In genomic region chr17:47012896-47013295, GRCm38 (mm10) we compare ENCODE assay signal across 18 mouse cellular contexts. TPM values are rescaled to one million over a fixed set of nuclear protein-coding genes. Genes with fewer than 3 reads are reported as not detected.
DNase-seq lines count a peak whose midpoint lies in the region; ATAC-seq and TF ChIP-seq lines count a peak whose summit lies in the region.
"Had no signal": no experiment of that assay in that cellular context is flagged by ENCODE, and none has a peak within 500 bp of the region (broad histone marks: within the 10 kb centered on the region; RNA-seq: fewer than 3 reads in every experiment).

No protein-coding gene starts in this region.

- no peaks in the 10 kb centered on the region for H3K36me3 ChIP-seq in liver, postnatal 0 days (replicated peaks; ENCODE audit: insufficient read depth, low read length)
- H3K36me3 ChIP-seq: heart, embryonic 15.5 days; hindbrain, embryonic 13.5 days; limb, embryonic 15.5 days had no signal

- H3K9ac ChIP-seq in liver, postnatal 0 days (replicated peaks), result no peak overlapping the region
- H3K9ac ChIP-seq: forebrain, embryonic 13.5 days; heart, embryonic 15.5 days; hindbrain, embryonic 13.5 days; limb, embryonic 15.5 days; lung, embryonic 14.5 days had no signal

- no peak overlapping the region for H3K4me3 ChIP-seq in liver, postnatal 0 days (ENCODE audit: low read depth, low read length)
- H3K4me3 ChIP-seq: forebrain, embryonic 13.5 days; heart, embryonic 15.5 days; hindbrain, embryonic 13.5 days; limb, embryonic 15.5 days had no signal

- no peak for TF ChIP-seq CTCF in liver, postnatal 0 days (IDR thresholded peaks at IDR 0.05; ENCODE audit: low read depth)

- ATAC-seq in liver, postnatal 0 days, result no peak
- ATAC-seq: forebrain, embryonic 13.5 days; inflammation-experienced regulatory T-cells, adult 6 months had no signal

- no peaks in the 10 kb centered on the region for H3K9me3 ChIP-seq in liver, postnatal 0 days (ENCODE audit: low read length)
- H3K9me3 ChIP-seq: forebrain, embryonic 13.5 days; heart, embryonic 15.5 days; hindbrain, embryonic 13.5 days; limb, embryonic 15.5 days had no signal

- no peak overlapping the region for H3K4me2 ChIP-seq in liver, postnatal 0 days (ENCODE audit: low read depth, low read length)
- H3K4me2 ChIP-seq: forebrain, embryonic 13.5 days; heart, embryonic 15.5 days; hindbrain, embryonic 13.5 days; limb, embryonic 15.5 days; lung, embryonic 14.5 days; midbrain, embryonic 11.5 days had no signal

- no peak for TF ChIP-seq EP300 in liver, postnatal 0 days (IDR thresholded peaks at IDR 0.05; ENCODE audit: low read depth)

- 42% methylated on average over 11 of the region's 11 CpGs for WGBS in liver, postnatal 0 days (ENCODE audit: insufficient replicate concordance)

- no peaks in the 10 kb centered on the region for H3K27me3 ChIP-seq in liver, postnatal 0 days (ENCODE audit: insufficient read depth, low read length)
- H3K27me3 ChIP-seq: forebrain, embryonic 13.5 days; hindbrain, embryonic 13.5 days; limb, embryonic 15.5 days had no signal

- peaks cover 10% of the 10 kb centered on the region for H3K4me1 ChIP-seq in liver, postnatal 0 days (ENCODE audit: insufficient read depth)

- peak; percentile 47 for DNase-seq in cerebellum, adult 9-11 months
- no peak for DNase-seq in cerebellum, adult 8-10 months
- peak; percentile 50 for DNase-seq in liver
- DNase-seq in liver, postnatal 0 days, result no peak
- DNase-seq in urinary bladder, postnatal 25 days (ENCODE audit: low spot score), result peak; percentile 26
- DNase-seq in urinary bladder, postnatal 10 days (ENCODE audit: low spot score), result no peak
- DNase-seq in embryo, embryonic 10.5 days (ENCODE audit: low spot score), result no peak
- DNase-seq: cerebellum, postnatal 14 days; gastrocnemius, postnatal 36 days; heart, postnatal 36 days; kidney, adult 8-10 months; lung, embryonic 14.5 days had no signal

- no peak overlapping the region for H3K27ac ChIP-seq in liver, postnatal 0 days (ENCODE audit: low read depth)
- H3K27ac ChIP-seq: forebrain, embryonic 13.5 days; heart, embryonic 15.5 days; hindbrain, embryonic 13.5 days; limb, embryonic 15.5 days had no signal

RNA-seq across cellular contexts. Expression of gene Ubr2, which starts 2.5 kb away (rescaled TPM):
- polyA plus RNA-seq in liver, postnatal 0 days (2015; fragmentation: Nextera tagmentation; extraction: Ambion mirVana), result 6.1 and 6.6 TPM in 2 replicates

Comparison
In these comparisons a context has a peak if more than half of its experiments do, and no peak if none do; other contexts are left out.
1. DNase-seq: peak in cerebellum, adult 9-11 months (single experiment), liver (single experiment) and urinary bladder, postnatal 25 days (single experiment); none in cerebellum, adult 8-10 months (single experiment), liver, postnatal 0 days (single experiment), urinary bladder, postnatal 10 days (single experiment) and embryo, embryonic 10.5 days (single experiment).